Mouse (Mus musculus) granulocyte monocyte progenitor cell, adult 5-6 weeks (primary cell): ENCODE data around the gene Fbxo17. TPM values are rescaled to one million over a fixed set of nuclear protein-coding genes. Genes with fewer than 3 reads are reported as not detected.
A peak's percentile ranks its signal among the peaks of the same experiment; 100 is the strongest.

ENCODE experiments used
- ATAC-seq: replicated peaks from 2 replicates; pipeline ENCODE4 v1.8.0; 2016; ENCODE audit warnings: mild to moderate bottlenecking, moderate TSS enrichment, inconsistent platforms; ENCODE audit not compliant: poor library complexity, severe bottlenecking
- total RNA-seq, 2 experiments: library from RNA; stranded (forward) in 1 of 2; stranded (reverse) in 1 of 2; fragments of 200-712, 200-1000 nt in 1 of 2; fragments of >200 nt in 1 of 2; fragmentation: Nextera tagmentation in 1 of 2; gene quantifications; 2 replicates each; pipeline ENCODE4 v1.2.3; 2014 to 2017

Fbxo17 gene
- total RNA-seq, 2 experiments from 2014 or later, result 1.3 to 3.3 TPM

- ATAC-seq, result no peak
These were observed 1.0 kb upstream of the Fbxo17 start for GRCm38 (mm10) chr7:28715598-28715997.

GRCm38 (mm10) chr7:28717726-28718125, 1.1 kb downstream of the Fbxo17 start:
- ATAC-seq, result no peak

DNA sequence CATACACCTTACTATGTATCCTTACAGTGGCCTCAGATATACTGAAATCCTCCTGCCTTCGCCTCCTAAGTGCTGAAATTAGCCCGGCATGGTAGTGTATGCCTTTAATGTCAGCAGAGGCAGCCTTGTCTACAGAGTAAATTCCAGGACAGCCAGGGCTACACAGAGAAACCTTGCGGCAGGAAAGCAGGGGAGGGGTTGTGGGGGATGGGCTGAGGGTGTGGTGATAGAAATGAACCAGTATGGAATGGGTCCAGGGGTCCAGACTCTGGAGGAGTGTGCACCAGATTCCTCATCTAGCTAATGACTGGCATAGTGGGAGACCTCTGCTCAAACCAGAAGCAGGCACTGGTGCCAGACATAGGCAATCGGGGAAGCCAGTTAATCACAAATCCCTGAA, 2.6 kb downstream of the Fbxo17 start:
- no peak for ATAC-seq

DNA sequence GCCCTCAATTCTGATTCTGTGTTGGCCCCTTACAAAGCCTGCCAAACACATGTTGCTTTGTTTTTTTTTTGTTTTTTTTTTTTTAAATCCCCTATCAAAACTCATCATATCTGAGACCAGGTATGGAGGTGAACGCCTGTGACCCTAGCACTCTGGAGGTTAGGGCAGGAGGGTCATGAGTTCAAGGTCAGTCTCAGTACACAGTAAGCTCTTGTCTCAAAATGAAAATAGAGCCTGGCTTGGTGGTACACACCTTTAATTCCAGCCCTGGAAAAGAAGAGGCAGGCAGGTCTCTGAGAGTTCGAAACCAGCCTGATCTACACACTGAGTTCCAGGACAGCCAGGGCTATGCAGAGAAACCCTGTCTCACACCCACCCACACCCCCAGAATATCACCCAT, 3.0 kb downstream of the Fbxo17 start:
- no peak for ATAC-seq

DNA sequence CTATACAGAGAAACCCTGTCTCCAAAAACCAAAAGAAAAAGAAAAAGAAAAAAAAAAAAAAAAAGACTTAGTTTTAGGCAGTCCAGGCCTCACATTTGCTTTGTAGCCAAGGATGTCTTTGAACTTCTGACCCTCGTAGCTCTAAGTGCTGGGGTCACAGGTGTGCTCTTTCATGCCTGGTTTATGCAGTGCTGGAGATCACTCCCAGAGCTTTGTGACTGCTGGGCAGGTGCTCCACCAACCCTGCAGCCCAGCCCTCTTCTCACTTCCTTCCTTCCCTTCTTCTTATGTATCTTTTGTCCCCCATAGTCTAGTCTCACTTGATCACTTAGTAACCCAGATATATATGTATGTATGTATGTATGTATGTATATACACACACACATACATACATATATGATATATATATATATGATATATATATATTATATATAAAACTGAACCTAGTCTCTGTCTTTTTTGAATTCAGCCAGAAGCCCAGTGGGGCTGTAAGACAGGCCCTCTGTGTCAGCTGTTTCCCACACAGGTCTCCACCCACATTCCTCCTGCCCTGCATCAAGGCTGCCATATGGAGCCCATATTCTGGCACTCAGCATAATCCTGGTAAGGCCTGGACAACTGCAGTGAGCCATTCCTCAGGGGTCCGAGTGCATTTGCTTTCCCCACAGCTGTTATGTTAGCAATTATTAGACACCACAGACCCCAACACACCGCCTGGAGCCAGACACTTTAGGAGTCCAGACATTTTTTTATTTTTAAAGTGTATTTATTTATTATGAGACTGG, 4.3 kb downstream of the Fbxo17 start:
- no peak for ATAC-seq

- ATAC-seq, result peak; percentile 85
These were observed 5.5 kb downstream of the Fbxo17 start for GRCm38 (mm10) chr7:28722079-28722478.

DNA sequence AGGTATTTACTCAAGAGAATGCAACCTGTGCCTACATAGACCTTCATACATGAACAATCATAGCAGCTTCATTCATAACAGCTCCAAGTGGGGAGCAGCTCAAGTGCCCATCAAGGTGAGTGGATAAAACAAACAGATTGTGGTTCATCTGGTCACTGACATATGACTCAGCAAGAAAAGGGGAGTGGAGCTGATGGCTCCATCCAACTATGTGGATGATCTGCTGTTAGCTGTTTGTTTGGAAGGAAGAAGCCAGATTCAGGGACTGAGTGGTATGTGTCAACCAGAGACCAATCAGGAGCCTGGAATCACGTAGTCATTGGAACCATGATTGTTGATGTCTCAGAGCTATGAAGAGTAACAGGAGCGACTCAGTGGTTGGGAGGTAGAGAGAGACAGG, 8.0 kb downstream of the Fbxo17 start:
- no peak for ATAC-seq

DNA sequence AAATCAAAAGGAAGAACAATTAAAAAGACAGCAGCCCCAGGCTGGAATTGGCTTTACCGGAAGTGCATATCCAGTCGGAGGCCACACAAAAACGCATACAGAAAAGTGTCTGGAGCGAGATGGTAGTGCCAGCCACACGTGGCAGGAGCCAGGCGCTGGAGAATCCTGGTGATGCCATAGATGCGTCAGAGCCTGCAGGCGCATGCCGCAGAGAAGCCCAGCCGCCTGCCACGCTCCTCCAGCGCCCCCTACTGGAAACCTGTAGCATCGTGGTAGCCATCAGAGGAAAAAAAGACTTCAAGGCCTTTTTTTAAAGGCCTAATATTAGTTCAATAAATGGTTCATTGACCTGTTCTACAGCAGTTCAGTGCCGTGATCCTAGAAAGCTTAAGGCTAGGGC, 10.0 kb downstream of the Fbxo17 start:
- ATAC-seq, result peak; percentile 95

DNA sequence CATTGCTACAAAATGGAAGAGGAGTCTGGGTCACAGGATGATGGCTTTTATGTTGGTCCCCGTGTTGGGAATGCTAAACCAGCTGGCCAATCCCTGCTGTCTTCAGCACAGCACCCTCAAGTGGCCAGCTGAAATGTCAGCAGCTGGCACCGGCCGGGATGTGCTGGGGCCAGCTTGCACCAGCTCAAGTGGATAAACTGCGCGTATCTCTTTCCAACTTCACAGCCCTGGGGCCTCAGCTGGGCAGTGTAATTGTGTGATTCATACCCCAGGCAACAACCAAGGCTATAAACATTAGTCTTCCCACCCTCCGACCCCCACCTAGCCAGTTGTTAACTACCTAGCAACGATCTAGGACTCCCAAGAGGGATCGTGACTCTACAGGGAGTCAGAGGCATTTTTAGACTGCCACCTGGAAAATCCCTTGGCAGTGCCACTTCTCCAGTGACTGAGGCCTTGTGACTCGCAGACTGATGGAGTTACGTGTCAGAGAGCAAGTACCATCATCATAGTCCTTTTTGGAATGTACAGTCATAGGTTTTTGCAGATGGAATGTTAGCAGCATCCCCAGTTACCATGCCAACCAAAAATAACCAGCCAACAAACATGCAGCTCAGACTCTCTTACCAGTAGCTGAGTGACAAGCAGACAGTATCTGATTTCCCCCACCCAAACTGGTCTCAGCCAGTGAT, 11.2 kb downstream of the Fbxo17 start:
- ATAC-seq, result no peak

DNA sequence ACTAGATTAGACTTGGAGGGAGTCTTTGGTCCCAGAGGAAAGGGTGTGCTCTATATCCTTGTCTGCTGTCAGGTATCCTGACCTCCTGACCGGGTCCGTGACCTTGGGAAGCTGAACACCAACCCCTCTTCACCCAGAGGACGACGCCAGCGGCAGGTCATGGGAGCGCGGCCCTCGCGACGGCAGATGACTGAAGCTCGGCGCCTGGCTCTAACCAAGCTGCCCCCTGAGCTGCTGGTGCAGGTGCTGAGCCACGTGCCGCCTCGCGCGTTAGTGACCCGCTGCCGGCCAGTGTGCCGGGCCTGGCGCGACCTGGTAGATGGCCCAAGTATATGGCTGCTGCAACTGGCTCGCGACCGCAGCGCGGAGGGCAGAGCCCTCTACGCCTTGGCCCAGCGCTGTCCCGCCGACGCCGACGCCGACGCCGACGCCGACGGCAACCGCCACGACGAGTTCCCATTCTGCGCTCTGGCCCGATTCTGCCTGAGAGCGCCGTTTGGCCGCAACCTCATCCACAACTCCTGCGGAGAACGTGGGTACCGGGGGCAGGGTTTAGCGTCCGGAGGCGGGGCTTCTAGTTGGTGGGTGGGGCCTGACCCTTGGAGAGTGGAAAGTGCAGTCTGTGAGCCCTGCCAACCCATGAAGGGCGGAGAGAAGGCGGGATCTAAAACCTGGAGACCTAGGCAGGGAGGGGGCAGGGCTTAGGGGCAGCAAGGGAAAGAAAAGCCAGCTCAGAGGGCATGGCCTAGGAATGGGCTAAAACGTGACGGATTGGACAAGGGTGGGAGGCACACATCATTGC, 15.9 kb downstream of the Fbxo17 start:
- ATAC-seq, result peak; percentile 97

- no peak for ATAC-seq
These were observed 16.6 kb downstream of the Fbxo17 start for GRCm38 (mm10) chr7:28733211-28733610.

DNA sequence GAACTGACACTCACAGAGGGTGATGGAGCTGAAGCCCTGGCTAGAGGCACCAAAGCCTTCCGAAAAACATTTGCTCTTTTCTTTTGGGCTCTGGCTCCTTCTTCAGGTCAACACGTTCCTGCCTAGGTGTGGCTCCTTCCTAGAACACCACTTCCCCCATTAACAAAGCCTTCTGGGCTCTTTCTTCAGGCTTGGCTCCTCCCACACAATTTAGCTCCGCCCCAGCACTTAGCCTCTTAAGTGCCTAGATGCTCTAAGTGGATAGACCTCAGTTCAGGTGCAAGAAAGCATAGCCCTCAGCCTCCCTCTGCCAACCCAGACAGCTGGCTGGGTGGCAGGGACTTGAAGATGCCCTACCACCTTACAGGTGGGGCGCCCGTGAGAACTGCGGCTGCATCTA, 19.1 kb downstream of the Fbxo17 start:
- no peak for ATAC-seq

- no peak for ATAC-seq
These were observed 23.2 kb downstream of the Fbxo17 start for GRCm38 (mm10) chr7:28739829-28740228.

DNA sequence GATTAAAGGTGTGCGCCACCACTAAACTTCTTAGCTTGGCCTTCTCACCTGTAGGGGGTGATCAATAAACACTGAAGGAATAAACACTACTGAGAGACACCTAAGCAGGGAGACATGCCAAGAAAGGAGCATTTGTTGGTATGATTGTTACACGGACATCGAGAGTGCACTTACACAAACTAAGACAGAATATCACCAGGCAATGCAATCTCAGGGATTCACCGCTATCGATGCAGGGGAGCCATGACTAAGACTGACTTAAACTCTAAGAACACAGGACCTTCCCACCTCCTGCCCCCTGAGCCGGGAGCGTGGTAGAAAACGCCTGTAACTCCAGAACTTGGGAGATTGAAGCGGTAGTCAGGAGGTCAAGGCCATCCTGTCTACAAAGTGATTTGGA, 24.3 kb downstream of the Fbxo17 start:
- no peak for ATAC-seq

DNA sequence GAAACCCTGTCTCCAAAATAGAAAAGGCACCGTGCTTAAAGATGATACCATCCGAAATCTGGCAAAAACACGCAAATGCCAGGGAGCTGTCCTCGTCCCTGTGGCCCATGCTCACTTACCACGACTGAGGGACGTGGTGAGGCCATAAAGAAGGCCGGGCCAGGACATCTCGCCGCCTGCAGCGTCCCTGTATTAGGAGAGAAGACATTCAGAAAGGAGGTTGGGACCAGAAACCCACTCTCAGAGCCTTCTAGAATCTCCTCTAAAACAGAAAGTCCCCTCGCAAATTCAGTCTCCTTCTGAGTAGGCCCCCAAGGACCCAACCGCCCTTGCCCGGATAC, 24.7 kb downstream of the Fbxo17 start:
- peak; percentile 15 for ATAC-seq

- peak; percentile 96 for ATAC-seq
These were observed 25.3 kb downstream of the Fbxo17 start, which contains the start of the genes Mrps12 and Sars2 for GRCm38 (mm10) chr7:28741709-28742438. Gene Mrps12, minus strand, starts transcription at chr7:28741820. Gene Sars2, plus strand, starts transcription at chr7:28741992.

- ATAC-seq, result no peak
These were observed 33.3 kb downstream of the Fbxo17 start for GRCm38 (mm10) chr7:28749935-28750334.

DNA sequence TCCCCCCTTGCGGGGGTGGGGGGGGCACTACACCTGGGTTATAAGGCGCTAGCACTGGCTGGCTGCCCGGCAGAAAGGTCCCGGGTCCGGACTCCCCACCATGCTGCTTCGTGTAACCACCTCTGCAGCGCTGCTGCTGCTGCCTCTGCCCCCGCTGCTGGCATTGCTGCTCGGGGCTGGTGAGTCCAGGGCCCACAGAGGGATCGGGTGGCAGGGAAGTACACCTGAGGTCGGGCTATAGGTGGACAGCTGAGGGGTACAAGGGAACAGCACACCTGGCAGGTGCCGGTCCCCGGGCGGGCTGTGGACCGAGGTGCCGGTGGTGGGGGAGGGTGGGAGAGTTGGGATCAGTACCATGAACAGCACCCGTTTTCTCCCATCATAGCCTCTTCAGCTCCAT, 39.5 kb downstream of the Fbxo17 start, which contains the start of gene Ccer2:
Ccer2 (plus strand) TSS at position 96 of the 400 bp plus-strand sequence.
- 0 out of 2 replicates have a peak, but pooled peaks have one; percentile 13 for ATAC-seq

GRCm38 (mm10) chr7:28758623-28759022, 42.0 kb downstream of the Fbxo17 start:
- ATAC-seq, result no peak

- ATAC-seq, result no peak
These were observed 45.3 kb downstream of the Fbxo17 start for GRCm38 (mm10) chr7:28761907-28762306.
